Mouse (Mus musculus) left cerebral cortex, postnatal 14 days (tissue): Measurements from ENCODE around the gene Fam227a. TPM values are rescaled to one million over a fixed set of nuclear protein-coding genes. Genes with fewer than 3 reads are reported as not detected.

ENCODE experiments used
- DNase-seq, 2 experiments: peaks; one replicate each; pipeline ENCODE4 v3.0.0; 2021 to 2022; ENCODE audit warnings: low spot score in 2 of 2, mixed read lengths in 1 of 2
- intact Hi-C: fragments of 180-260 bp; cut with DNase I; formaldehyde crosslinking; loops from one replicate; pipeline ENCODE4 v1.15.1; 2025
- long read RNA-seq, 2 experiments: library from polyadenylated mRNA; stranded (forward); transcript quantifications; one replicate each; pipeline ENCODE4 v2.0.0; 2021
- total RNA-seq, 2 experiments: library from RNA; stranded (reverse); gene quantifications; 2 replicates each; pipeline ENCODE4 v1.2.3; 2021

Fam227a gene
- total RNA-seq, result 10 to 100 TPM in 1 of 2 experiments, 1 to 10 TPM in 1; 7.0 to 12.4 TPM
- long read RNA-seq, experiment 1, partial matches to known transcripts, result 0 of 1 reads
- long read RNA-seq, experiment 1, other reads (novel, unspliced or antisense), result 1 of 1 reads
- long read RNA-seq, experiment 2, partial matches to known transcripts, result 1 of 2 reads
- long read RNA-seq, experiment 2, other reads (novel, unspliced or antisense), result 1 of 2 reads

GRCm38 (mm10) chr15:79658531-79659375, at the start of gene Fam227a, which contains the start of gene Cby1:
Gene Fam227a (minus strand): TSS chr15:79658956.
Gene Cby1 (plus strand): TSS chr15:79659199.
- peak; percentile 96 to 98 for DNase-seq
- intact Hi-C loops, result no loop called here

- DNase-seq, result no peak
- intact Hi-C loops, result no loop called here
Measured at GRCm38 (mm10) chr15:79708229-79708822, 49.6 kb upstream of the Fam227a start.

GRCm38 (mm10) chr15:79706603-79707214, 48.0 kb upstream of the Fam227a start:
- intact Hi-C loops, result no loop called here
- no peak for DNase-seq

GRCm38 (mm10) chr15:79697558-79698187, 38.9 kb upstream of the Fam227a start:
- intact Hi-C loops, result no loop called here
- DNase-seq, result no peak

GRCm38 (mm10) chr15:79697011-79697410, 38.3 kb upstream of the Fam227a start:
- intact Hi-C loops, result no loop called here

GRCm38 (mm10) chr15:79696508-79696907, 37.8 kb upstream of the Fam227a start:
- intact Hi-C loops, result no loop called here
- DNase-seq, result no peak

More at GRCm38 (mm10) chr15:79697011-79697410, 38.3 kb upstream of the Fam227a start:
- DNase-seq, result no peak

GRCm38 (mm10) chr15:79695516-79695915, 36.8 kb upstream of the Fam227a start:
- intact Hi-C loops, result no loop called here
- no peak for DNase-seq

- intact Hi-C loops, result no loop called here
- no peak for DNase-seq
Measured at GRCm38 (mm10) chr15:79694512-79694911, 35.8 kb upstream of the Fam227a start.

GRCm38 (mm10) chr15:79693740-79694139, 35.0 kb upstream of the Fam227a start:
- no peak for DNase-seq
- intact Hi-C loops, result no loop called here

GRCm38 (mm10) chr15:79692334-79692733, 33.6 kb upstream of the Fam227a start:
- no peak for DNase-seq
- intact Hi-C loops, result no loop called here

GRCm38 (mm10) chr15:79691023-79691508, 32.3 kb upstream of the Fam227a start:
- no peak for DNase-seq
- intact Hi-C loops, result no loop called here

GRCm38 (mm10) chr15:79690426-79691022, 31.8 kb upstream of the Fam227a start, which contains the start of gene Gtpbp1:
Gene Gtpbp1 (plus strand): TSS chr15:79690845.
- intact Hi-C loops, result no loop called here
- peak; percentile 98 to 100 for DNase-seq

- intact Hi-C loops, result no loop called here
- DNase-seq, result no peak
Measured at GRCm38 (mm10) chr15:79689662-79690425, 31.1 kb upstream of the Fam227a start.

- intact Hi-C loops, result no loop called here
- no peak for DNase-seq
Measured at GRCm38 (mm10) chr15:79688268-79688956, 29.7 kb upstream of the Fam227a start.

- DNase-seq, result peak; percentile 93 to 95
- intact Hi-C loops, result loop anchor here (2.0 kb wide), 1 partner anchor 17 kb away; the partner anchor contains the start of gene Tomm22
Measured at GRCm38 (mm10) chr15:79687646-79688267, 29.0 kb upstream of the Fam227a start, which contains the start of gene Josd1. Gene Josd1 (minus strand): TSS chr15:79687919.

- DNase-seq, result no peak
- intact Hi-C loops, result loop anchor here (2.0 kb wide), 1 partner anchor 16 kb away; the partner anchor contains the start of gene Tomm22
Measured at GRCm38 (mm10) chr15:79687175-79687574, 28.4 kb upstream of the Fam227a start.
